Mouse (Mus musculus): ENCODE data around the gene Morc4. TPM values are rescaled to one million over a fixed set of nuclear protein-coding genes. Genes with fewer than 3 reads are reported as not detected.

Morc4 gene
- polyA plus RNA-seq, 1 experiment from 2014 or later, result 18.0 TPM

- H3K4me1 ChIP-seq (ENCODE audit: control insufficient read depth, insufficient read depth, low read length), result no peaks in the 10 kb centered on the region
- H3K27ac ChIP-seq (ENCODE audit: low read length), result no peak overlapping the region
- H3K4me3 ChIP-seq (replicated peaks; ENCODE audit: low read length), result no peak overlapping the region
- H3K9ac ChIP-seq (ENCODE audit: low read length), result no peak overlapping the region
- no peak for ATAC-seq (ENCODE audit: insufficient read depth, low FRiP score)
- H3K4me2 ChIP-seq (ENCODE audit: low read depth, low read length), result no peak overlapping the region
- no peaks in the 10 kb centered on the region for H3K36me3 ChIP-seq (ENCODE audit: control insufficient read depth, insufficient read depth, low read length)
- WGBS, result 86% methylated on average over 6 of the region's 6 CpGs
- H3K27me3 ChIP-seq (ENCODE audit: control insufficient read depth, insufficient read depth, low read length), result peaks cover 5% of the 10 kb centered on the region; the same call in 1 of the 2 replicates
- no peaks in the 10 kb centered on the region for H3K9me3 ChIP-seq (replicated peaks; ENCODE audit: control insufficient read depth, low read length)
These were observed 75.4 kb downstream of the Morc4 start for GRCm38 (mm10) chrX:139796037-139796436.

GRCm38 (mm10) chrX:139794072-139794845, 77.2 kb downstream of the Morc4 start:
- no peak overlapping the region for H3K9ac ChIP-seq (ENCODE audit: low read length)
- H3K4me3 ChIP-seq (replicated peaks; ENCODE audit: low read length), result no peak overlapping the region
- H3K4me2 ChIP-seq (ENCODE audit: low read depth, low read length), result no peak overlapping the region
- no peaks in the 10 kb centered on the region for H3K36me3 ChIP-seq (ENCODE audit: control insufficient read depth, insufficient read depth, low read length)
- WGBS, result 66% methylated on average over 7 of the region's 7 CpGs
- no peak overlapping the region for H3K27ac ChIP-seq (ENCODE audit: low read length)
- no peak for ATAC-seq (ENCODE audit: insufficient read depth, low FRiP score)
- no peaks in the 10 kb centered on the region for H3K9me3 ChIP-seq (replicated peaks; ENCODE audit: control insufficient read depth, low read length)
- no peaks in the 10 kb centered on the region for H3K4me1 ChIP-seq (ENCODE audit: control insufficient read depth, insufficient read depth, low read length)
- H3K27me3 ChIP-seq (ENCODE audit: control insufficient read depth, insufficient read depth, low read length), result peaks cover 3% of the 10 kb centered on the region

DNA sequence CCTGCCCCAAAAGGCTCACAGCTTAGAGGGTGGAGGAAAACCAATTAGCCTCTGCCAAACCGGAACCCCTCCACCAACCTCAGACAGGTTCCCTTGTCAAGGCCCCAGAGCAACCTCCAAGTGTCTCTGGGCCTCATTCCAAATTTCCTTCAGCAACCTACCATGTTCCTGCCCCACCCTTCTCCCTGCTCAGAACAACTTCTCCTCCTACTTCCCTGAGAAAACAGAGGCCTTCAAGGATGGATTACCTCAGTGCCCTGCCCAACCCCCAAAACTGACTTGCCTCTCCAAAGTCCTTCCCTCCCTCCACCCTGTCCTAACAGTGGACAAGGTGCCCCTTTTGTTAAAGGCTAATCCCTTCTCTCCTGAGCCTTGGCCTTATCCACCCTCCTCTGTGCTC, 85.7 kb downstream of the Morc4 start:
- no peak overlapping the region for H3K9ac ChIP-seq (ENCODE audit: low read length)
- no peaks in the 10 kb centered on the region for H3K36me3 ChIP-seq (ENCODE audit: control insufficient read depth, insufficient read depth, low read length)
- H3K4me2 ChIP-seq (ENCODE audit: low read depth, low read length), result no peak overlapping the region
- H3K27me3 ChIP-seq (ENCODE audit: control insufficient read depth, insufficient read depth, low read length), result peaks cover 3% of the 10 kb centered on the region
- H3K4me3 ChIP-seq (replicated peaks; ENCODE audit: low read length), result no peak overlapping the region
- no peak for ATAC-seq (ENCODE audit: insufficient read depth, low FRiP score)
- H3K4me1 ChIP-seq (ENCODE audit: control insufficient read depth, insufficient read depth, low read length), result no peaks in the 10 kb centered on the region
- no peak overlapping the region for H3K27ac ChIP-seq (ENCODE audit: low read length)
- no peaks in the 10 kb centered on the region for H3K9me3 ChIP-seq (replicated peaks; ENCODE audit: control insufficient read depth, low read length)
- WGBS, result 15% methylated on average over 1 of the region's 1 CpGs

- no peak overlapping the region for H3K4me3 ChIP-seq (replicated peaks; ENCODE audit: low read length)
- H3K27ac ChIP-seq (ENCODE audit: low read length), result no peak overlapping the region
- no peak overlapping the region for H3K4me2 ChIP-seq (ENCODE audit: low read depth, low read length)
- 69% methylated on average over 3 of the region's 3 CpGs for WGBS
- H3K4me1 ChIP-seq (ENCODE audit: control insufficient read depth, insufficient read depth, low read length), result no peaks in the 10 kb centered on the region
- peaks cover 3% of the 10 kb centered on the region; the same call in 1 of the 2 replicates for H3K27me3 ChIP-seq (ENCODE audit: control insufficient read depth, insufficient read depth, low read length)
- no peaks in the 10 kb centered on the region for H3K36me3 ChIP-seq (ENCODE audit: control insufficient read depth, insufficient read depth, low read length)
- no peak for ATAC-seq (ENCODE audit: insufficient read depth, low FRiP score)
- H3K9ac ChIP-seq (ENCODE audit: low read length), result no peak overlapping the region
- H3K9me3 ChIP-seq (replicated peaks; ENCODE audit: control insufficient read depth, low read length), result no peaks in the 10 kb centered on the region
These were observed 88.4 kb downstream of the Morc4 start for GRCm38 (mm10) chrX:139783045-139783422.

DNA sequence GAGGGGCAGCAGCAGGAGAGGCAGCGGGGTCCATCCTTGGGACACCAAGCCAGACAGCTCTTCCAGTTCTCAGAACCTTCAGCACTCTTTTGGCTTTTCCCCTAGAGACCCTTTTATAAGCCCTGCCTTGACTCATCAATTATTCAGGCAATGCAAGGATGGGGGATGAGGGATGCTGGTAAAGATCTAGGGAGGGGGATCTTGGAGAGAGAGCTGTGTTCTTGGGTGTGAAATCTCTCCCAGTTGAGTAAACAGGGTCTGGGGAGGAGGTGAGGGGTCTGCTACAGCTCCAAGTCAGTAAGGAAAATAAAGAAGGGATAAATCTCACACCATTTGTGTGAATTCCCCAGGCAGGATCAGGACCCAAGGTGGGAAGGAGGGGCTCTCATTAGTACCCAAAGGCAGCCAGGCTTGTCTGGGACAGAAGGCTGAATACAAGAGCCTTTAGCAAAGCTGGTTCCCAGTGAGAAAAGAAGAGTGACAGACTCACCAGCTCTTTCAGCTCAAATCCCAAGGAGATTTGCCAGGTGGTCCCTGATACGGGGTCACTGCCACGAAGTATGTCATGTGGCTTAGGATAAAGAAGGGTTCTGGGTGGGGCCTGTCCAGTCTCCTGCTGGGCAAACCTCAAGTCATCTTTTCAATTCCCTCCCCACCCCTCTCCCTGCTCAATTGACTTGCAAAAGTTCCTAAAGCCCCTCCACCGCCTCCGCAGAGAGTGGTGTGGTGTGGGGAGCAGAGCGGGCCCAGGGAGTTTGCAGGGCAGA, 89.0 kb downstream of the Morc4 start, which contains the start of gene Ripply1:
TSS of gene Ripply1 (minus strand) at position 76 of the 767 bp plus-strand sequence.
- no peaks in the 10 kb centered on the region for H3K9me3 ChIP-seq (replicated peaks; ENCODE audit: control insufficient read depth, low read length)
- H3K36me3 ChIP-seq (ENCODE audit: control insufficient read depth, insufficient read depth, low read length), result no peaks in the 10 kb centered on the region
- no peak within 1 kb of the TSS for H3K27ac ChIP-seq (ENCODE audit: low read length)
- 69% methylated on average over 6 of the region's 6 CpGs for WGBS
- no peak within 1 kb of the TSS for H3K4me3 ChIP-seq (replicated peaks; ENCODE audit: low read length)
- ATAC-seq (ENCODE audit: insufficient read depth, low FRiP score), result no peak
- H3K4me1 ChIP-seq (ENCODE audit: control insufficient read depth, insufficient read depth, low read length), result no peaks in the 10 kb centered on the region
- no peak within 1 kb of the TSS for H3K4me2 ChIP-seq (ENCODE audit: low read depth, low read length)
- H3K27me3 ChIP-seq (ENCODE audit: control insufficient read depth, insufficient read depth, low read length), result peaks cover 3% of the 10 kb centered on the region; the same call in 1 of the 2 replicates
- H3K9ac ChIP-seq (ENCODE audit: low read length), result no peak within 1 kb of the TSS

DNA sequence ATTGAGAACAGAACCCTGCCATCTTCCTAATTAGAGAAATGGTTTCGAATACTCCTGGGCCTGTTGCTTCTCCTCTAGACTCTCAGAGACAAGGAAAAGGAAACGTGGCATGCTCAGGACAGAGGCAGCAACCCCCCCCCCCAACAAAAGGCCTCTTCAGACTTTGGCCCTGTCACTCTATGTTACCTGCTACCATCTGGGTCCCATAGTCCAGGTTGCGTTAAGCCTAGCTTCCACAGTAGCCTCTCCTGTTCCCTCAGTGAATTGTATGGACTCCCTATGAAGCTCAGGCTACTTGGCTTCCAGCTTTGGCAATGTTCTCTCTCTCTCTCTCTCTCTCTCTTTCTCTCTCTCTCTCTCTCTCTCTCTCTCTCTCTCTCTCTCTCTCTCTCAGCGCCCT, 89.9 kb downstream of the Morc4 start:
- Histone ChIP-seq H3K9ac (ENCODE audit: low read length) (no peak overlapping the region), H3K27me3 (ENCODE audit: control insufficient read depth, insufficient read depth, low read length) (peaks cover 3% of the 10 kb centered on the region; the same call in 1 of the 2 replicates), H3K36me3 (ENCODE audit: control insufficient read depth, insufficient read depth, low read length) (no peaks in the 10 kb centered on the region), H3K4me2 (ENCODE audit: low read depth, low read length) (no peak overlapping the region), H3K27ac (ENCODE audit: low read length) (no peak overlapping the region), H3K9me3 (replicated peaks; ENCODE audit: control insufficient read depth, low read length) (no peaks in the 10 kb centered on the region), H3K4me3 (replicated peaks; ENCODE audit: low read length) (no peak overlapping the region), H3K4me1 (ENCODE audit: control insufficient read depth, insufficient read depth, low read length) (no peaks in the 10 kb centered on the region)
- no peak for ATAC-seq (ENCODE audit: insufficient read depth, low FRiP score)
- WGBS, result 72% methylated on average over 4 of the region's 4 CpGs

GRCm38 (mm10) chrX:139780988-139781387, 90.5 kb downstream of the Morc4 start:
- Histone ChIP-seq H3K27ac (ENCODE audit: low read length) (no peak overlapping the region), H3K9me3 (replicated peaks; ENCODE audit: control insufficient read depth, low read length) (no peaks in the 10 kb centered on the region), H3K4me1 (ENCODE audit: control insufficient read depth, insufficient read depth, low read length) (no peaks in the 10 kb centered on the region), H3K36me3 (ENCODE audit: control insufficient read depth, insufficient read depth, low read length) (no peaks in the 10 kb centered on the region), H3K4me2 (ENCODE audit: low read depth, low read length) (no peak overlapping the region), H3K27me3 (ENCODE audit: control insufficient read depth, insufficient read depth, low read length) (peaks cover 3% of the 10 kb centered on the region; the same call in 1 of the 2 replicates), H3K9ac (ENCODE audit: low read length) (no peak overlapping the region), H3K4me3 (replicated peaks; ENCODE audit: low read length) (no peak overlapping the region)
- 45% methylated on average over 3 of the region's 3 CpGs for WGBS
- no peak for ATAC-seq (ENCODE audit: insufficient read depth, low FRiP score)

GRCm38 (mm10) chrX:139779401-139779800, 92.1 kb downstream of the Morc4 start:
- 73% methylated on average over 5 of the region's 5 CpGs for WGBS
- Histone ChIP-seq H3K9me3 (replicated peaks; ENCODE audit: control insufficient read depth, low read length) (no peaks in the 10 kb centered on the region), H3K36me3 (ENCODE audit: control insufficient read depth, insufficient read depth, low read length) (no peaks in the 10 kb centered on the region), H3K4me1 (ENCODE audit: control insufficient read depth, insufficient read depth, low read length) (no peaks in the 10 kb centered on the region), H3K4me3 (replicated peaks; ENCODE audit: low read length) (no peak overlapping the region), H3K27ac (ENCODE audit: low read length) (no peak overlapping the region), H3K9ac (ENCODE audit: low read length) (no peak overlapping the region), H3K27me3 (ENCODE audit: control insufficient read depth, insufficient read depth, low read length) (peaks cover 3% of the 10 kb centered on the region; the same call in 1 of the 2 replicates), H3K4me2 (ENCODE audit: low read depth, low read length) (no peak overlapping the region)
- ATAC-seq (ENCODE audit: insufficient read depth, low FRiP score), result no peak

DNA sequence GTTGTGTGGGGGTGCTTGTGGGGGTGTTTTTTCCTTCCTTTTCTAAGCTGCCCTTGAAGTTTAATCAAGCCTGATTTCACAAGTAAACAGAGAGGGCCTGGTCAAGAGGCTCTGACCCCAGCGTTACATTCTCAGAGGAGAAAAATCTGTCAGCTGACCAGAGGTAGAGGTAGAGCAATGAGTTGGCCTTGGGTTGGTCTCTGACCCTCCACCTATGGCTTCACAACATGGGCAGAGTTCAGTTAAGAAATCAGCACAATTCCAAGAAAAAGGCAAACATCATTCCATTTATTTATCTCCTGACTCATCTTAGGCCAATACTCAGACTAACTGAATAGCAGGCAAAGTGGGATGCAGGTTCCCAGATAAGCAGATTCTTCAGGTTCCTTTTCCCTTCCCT, 92.6 kb downstream of the Morc4 start:
- Histone ChIP-seq H3K9ac (ENCODE audit: low read length) (no peak overlapping the region), H3K9me3 (replicated peaks; ENCODE audit: control insufficient read depth, low read length) (no peaks in the 10 kb centered on the region), H3K27me3 (ENCODE audit: control insufficient read depth, insufficient read depth, low read length) (peaks cover 3% of the 10 kb centered on the region; the same call in 1 of the 2 replicates), H3K4me1 (ENCODE audit: control insufficient read depth, insufficient read depth, low read length) (no peaks in the 10 kb centered on the region), H3K4me2 (ENCODE audit: low read depth, low read length) (no peak overlapping the region), H3K36me3 (ENCODE audit: control insufficient read depth, insufficient read depth, low read length) (no peaks in the 10 kb centered on the region), H3K27ac (ENCODE audit: low read length) (no peak overlapping the region), H3K4me3 (replicated peaks; ENCODE audit: low read length) (no peak overlapping the region)
- no peak for ATAC-seq (ENCODE audit: insufficient read depth, low FRiP score)
- WGBS, result 55% methylated on average over 1 of the region's 1 CpGs

Data from stomach, embryonic 16.5 days (tissue).